Mouse (Mus musculus) fibroblast of lung, adult 2 months (primary cell): ENCODE results near the gene Erc2.

Experiments
- DNase-seq: peaks from one replicate; pipeline ENCODE4 v3.0.0-alpha.2; 2011; ENCODE audit warnings: low read depth

Erc2 gene

DNA sequence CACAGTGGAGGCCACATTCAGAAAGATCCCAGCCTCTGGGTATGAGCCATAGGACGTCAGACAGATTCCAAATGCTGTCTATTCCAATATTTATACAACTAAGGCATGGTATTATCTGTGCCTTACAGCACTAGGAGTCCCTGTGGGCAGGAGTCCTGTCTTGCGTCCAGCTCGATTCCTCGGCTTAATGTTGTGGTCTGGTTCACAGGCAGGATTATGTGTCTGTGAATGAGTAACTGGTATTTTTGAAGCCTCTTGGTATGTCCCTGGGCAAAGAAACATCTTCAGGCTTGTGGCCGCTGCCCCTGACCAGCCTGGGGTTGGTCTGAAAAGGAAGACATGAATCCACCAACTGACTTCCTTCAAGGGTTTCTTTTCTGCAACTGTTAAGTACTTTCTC, 153.1 kb downstream of the Erc2 start:
- DNase-seq, result no peak

DNA sequence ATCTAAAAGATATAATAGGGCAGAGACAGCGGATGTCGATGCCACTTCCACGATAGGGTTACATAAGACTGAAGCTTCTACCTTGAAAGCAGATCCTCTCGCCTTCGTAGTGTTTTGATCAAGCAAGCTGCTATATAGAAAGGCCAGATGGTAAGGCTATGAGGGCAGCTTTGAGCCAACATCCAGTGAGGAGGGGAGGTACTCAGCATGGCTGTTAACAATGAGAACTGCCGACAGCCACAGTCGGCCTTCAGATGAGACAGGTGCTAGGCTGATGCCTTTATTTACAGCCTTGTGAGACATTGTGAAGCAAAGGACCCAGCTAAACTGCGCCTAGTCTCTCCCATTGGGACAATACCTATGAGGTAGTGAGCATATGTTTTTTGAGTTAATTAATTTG, 156.3 kb downstream of the Erc2 start:
- DNase-seq, result no peak

DNA sequence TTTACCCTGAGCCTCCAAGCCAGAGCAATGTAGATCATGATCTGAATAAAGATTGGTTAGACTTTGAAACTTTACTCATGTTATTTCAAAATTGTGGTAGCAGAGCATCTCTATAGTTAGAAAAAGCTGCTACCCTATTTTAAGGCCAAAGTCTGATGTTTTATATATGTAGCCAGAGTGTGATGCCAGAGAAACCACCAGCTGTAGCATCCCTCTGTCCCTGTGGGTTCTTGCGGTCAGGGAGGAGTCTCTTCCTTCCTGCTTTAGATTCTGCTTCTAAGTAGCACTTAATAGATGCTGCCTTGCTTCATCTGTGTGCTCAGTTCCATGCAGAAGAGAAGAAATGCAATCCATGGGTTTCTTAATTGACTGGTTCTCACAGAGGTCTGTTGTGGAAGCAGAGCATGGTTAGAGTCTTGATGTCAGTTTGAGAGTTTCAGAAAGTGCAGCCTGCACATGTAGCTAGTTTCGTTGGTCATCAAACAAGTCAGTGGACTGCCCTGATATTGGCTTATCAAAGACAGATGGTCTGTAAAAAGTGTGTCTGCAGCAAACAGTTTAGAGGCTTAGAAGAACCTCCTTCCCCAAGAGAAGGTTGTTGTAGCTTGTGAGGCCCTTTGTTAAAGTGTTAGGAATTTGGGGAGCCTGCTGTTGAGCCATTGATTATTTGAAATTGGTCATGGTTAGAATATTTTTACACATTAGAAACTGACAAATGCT, 156.9 kb downstream of the Erc2 start:
- DNase-seq, result no peak

DNA sequence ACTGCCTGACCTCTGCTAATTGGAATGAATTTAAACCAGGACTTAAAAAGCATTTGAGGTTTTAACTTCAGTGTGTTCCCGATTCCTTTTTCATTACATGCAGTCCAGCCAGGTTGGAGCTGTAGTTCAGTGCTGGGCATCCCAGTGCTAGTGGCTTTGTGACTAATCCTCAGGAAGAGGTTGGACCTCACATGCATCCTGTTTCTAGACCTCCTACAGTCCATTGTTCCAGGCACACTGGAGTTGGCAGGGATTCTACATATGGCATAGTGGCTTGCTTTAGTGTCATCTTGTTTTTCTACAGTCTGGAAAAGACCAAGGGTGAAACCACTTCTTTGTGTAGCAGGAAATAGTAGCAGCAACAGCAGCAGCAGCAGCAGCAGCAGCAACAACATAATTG, 159.0 kb downstream of the Erc2 start:
- peak; percentile 24 for DNase-seq

DNA sequence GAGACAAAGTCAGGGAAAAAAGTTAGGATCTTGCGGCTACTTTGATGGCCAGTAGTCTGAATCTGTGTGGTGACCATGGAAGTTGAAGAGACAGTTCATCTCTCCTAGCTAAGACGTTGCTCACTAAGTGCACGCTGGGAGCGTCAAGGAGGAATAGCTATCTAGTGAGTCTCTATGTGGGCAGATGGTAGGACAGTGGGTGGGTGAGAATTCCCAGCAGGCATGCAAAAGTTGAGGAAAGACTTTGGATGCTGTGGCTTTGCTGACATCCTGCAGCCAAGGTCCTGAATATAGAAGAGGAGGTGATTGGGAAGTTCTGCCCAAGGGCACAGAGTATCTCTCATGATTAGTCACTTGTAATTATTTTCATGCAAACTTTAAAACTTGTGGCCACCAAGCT, 162.6 kb downstream of the Erc2 start:
- no peak for DNase-seq

DNA sequence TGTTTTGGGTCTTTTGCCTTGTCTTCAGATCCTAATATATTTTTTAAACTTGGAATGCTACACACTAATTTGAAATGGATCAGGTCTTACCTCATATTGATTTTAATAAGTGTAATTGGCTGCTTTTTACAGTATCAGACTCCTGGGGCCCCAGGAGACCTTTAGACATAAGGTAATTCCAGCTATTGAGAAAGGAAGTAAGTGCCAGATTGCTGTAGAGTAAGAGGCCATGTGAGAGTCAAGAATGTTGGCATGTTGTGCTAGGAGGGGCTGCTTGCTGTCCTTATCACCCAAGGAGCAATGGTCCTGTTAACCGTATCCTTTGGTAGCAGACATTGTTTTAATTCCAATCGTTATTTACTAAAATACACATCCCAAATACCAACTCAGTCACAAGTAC, 163.3 kb downstream of the Erc2 start:
- no peak for DNase-seq

DNA sequence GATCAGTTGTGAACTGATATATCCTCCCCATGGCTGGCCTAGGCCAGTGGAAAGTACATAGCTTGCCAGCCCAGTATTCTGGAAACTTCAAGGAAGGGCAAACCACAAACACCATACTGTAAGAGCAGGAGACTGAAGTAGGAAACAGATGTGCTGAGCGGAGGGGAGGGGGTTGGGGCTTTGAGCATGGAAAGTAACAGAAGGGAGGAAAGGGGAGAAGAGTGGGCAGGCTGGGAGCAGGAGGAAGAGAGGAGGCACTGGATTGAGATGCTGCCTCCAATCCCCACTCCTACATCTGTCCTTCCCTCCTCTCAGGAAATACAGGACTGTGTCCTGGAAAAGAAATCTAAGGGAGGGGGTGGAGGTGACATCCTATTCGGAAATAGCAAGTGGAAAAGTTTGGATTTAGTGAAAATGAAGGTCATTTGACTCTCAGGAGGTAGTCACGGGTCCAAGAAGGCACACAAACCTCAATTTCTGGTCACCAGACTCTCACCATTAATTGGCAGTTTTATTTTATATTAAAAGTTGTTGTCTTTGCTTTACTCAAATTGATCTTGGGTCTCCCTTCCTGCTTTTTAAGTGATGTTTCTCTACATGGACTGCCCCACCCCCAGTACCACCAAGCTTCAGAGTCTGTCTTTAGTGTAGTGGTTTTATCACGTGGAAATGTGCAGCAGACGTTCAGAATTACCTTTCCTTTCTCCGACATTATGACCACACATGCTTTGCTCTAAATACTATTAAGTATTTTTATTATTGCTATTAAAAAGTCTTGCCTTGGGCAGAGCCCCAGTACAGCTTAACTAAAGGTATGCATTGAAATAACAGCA, 167.1 kb downstream of the Erc2 start:
- DNase-seq, result no peak

DNA sequence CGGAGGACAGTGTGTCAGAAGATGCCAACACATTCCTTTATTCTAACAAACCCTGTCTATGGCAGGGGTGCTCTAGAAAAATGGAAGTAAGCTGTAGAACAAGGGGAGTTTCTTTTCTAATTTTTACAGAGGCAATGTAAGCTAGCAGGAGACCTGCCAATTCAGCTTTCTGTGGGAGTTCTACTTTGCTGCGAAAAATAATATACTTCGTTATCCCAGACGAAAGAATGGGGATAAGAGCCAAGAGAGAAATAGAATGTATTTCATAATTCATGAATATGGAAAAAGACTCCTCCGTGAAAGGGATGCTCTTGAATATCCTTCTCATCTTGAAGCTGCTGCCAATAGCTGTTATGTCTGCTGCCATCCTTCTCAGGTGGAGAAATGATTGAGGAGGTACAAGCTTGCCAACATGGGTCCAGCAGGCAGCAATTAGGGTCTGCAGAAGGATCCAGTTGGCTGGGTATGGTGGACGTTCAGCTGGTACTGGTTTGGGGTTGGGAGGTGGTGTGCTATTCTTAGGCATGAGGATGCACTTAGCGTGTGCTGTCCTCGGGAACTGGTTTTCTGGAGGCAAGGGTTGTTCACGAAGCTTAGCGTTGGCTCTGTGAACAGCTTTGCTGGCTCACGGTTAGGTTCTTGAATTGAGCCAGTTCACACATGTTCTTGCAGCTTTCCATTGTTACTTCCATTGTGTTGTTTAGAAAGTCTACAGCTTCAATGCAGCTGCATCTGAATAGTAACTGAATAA, 176.1 kb downstream of the Erc2 start:
- DNase-seq, result no peak

DNA sequence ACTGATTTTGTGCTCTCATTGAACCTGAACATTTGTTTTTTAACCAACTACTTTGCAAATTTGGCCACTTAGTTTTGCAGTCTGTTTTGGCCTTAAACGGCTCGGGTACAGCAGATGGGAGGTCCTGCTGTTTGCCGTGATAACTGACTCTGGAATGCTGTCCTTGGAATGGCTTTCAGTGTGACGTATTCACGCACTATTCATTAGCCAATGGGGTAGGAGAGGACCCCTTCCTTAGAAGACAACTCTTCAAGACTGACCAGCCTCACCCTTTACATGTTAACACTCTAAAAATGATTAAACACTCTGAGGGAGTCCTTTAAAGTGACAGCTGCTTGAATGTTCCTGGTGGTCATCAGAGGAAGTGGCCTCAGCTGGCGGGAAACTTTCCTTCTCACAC, 178.5 kb downstream of the Erc2 start:
- no peak for DNase-seq

DNA sequence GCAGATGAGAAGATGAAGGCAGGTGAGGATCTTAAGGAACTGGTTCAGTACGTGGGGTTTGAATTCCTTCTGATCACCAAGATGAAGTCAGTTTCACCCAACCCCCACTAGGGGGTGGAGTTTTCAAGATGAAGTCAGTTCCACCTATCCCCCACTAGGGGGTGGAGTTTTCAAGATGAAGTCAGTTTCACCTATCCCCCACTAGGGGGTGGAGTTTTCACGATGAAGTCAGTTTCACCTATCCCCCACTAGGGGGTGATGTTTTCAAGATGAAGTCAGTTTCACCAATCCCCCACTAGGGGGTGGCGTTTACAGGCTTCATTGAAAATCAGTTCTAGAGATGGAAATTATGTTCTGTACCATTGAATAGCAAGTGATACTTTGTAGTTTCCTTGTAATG, 181.7 kb downstream of the Erc2 start:
- DNase-seq, result no peak

DNA sequence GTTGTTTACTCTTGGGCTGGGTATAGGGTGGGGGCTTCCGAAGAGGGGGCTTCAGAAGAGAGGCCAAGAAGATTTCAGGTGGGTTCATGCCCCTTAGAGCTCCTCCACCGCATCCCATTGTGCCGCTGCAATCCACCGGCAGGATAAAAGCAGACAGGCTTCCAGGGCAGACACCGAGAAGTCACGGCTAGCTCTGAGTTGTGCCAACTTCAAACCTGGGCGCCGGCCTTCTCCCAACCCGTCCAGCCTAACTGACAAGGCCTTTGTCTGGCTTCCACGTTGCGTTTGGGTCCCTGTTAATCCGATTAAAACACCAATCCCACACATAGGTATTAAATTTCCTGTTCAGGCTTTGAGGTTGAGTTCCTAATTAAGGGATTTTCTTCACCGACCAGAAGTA, 182.8 kb downstream of the Erc2 start:
- no peak for DNase-seq

DNA sequence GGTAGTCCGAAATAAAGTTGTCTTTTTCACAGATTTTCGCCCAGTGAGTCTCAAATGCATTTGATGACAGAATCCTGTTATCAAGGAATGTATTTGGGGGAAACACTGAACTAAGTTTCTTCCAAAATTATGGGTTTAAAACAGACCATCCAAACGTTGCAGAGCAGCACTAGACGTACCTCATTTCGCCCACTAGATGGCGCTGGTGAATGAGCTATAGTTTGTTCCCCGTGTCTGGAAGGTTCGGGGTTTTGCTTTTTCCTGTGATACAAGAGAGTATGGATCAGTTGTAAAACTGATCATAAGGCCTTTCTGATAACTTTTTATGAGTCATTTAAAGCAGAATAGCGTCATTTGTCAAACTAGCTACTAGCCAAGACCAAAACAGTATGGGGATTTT, 185.9 kb downstream of the Erc2 start:
- peak; percentile 33 for DNase-seq

DNA sequence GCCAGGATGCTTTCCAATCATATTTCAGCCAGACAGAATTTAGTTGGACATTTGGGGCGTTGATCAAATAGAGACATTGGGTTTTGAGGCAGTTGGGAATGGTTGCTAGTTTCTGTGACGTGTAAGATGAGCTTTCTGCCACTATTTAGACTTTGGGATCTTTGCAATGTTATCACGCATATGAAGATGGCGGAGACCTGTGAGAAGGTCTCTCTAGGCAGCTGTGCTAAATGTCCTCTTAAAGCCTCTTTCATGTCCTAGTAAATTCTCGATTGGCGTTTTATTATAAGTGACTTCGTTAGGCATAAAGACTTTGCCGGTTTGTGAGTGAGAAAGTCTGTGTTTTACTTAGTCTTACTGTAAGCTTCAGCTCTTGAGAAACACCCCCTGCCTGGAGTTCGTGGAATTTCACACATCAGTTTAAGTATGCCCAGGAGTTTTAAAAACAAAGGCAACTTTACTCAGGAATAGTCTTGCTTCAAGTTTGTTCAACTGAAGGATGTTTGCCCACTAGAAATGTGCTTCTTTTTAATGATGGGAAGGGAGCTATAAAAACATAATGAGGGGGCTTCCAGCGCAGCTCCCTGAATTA, 186.4 kb downstream of the Erc2 start:
- DNase-seq, result no peak

DNA sequence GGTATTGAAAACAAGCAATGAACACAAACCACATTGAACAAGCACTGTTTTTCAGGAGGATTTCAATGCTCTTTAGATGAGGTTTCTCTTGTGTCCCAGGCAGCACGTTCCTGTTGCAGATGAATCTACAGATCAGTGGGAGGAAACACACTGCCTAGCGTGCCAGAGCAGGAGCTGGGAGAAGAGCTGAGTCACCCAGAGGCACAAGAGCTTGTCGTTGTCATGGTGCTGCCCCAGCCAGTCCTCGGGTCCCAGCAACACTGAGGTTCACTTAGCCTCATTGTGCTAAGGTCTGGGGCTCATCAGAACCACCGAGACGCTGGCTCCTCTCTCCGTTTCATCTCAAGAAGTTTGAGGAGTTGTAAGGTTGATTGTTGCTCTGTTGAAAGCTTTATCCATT, 188.6 kb downstream of the Erc2 start:
- DNase-seq, result no peak

DNA sequence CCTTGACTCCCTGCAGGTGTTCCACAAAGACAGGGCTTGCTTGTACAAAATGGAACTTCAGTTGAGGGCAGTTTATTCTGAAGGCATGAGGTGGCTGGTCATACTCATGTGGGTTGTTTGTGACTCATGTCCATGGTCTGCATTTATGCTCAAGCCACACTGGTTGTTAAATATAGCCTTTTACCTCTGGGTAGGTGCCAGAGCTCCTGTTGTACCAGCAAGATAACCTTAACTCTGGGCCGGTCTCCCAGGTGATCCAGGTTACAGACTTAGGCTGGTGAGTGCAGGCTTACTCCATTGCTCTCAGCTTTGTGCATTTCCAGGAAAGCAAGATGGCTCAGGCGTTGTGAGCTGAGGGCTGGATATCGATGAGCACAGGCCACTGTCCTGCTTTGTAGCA, 189.4 kb downstream of the Erc2 start:
- DNase-seq, result no peak

DNA sequence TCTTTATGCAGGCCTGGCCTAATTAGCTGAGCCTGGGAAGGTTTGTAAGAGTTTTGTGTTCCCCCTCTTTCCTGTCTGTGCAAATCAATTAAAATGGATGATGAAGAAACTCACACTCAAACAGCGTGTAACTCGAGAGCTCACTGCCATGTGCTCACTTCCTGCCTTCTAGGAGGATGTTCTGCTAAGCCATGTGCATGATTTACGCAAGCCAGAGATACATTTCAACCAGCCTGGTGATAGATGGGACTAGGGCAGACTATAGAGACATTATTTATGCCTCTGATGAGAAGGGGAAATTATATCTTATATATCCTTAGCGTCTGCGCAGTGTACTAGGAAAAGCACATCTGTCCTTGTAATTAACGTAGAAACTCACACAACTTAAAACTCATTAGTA, 193.5 kb downstream of the Erc2 start:
- DNase-seq, result no peak

DNA sequence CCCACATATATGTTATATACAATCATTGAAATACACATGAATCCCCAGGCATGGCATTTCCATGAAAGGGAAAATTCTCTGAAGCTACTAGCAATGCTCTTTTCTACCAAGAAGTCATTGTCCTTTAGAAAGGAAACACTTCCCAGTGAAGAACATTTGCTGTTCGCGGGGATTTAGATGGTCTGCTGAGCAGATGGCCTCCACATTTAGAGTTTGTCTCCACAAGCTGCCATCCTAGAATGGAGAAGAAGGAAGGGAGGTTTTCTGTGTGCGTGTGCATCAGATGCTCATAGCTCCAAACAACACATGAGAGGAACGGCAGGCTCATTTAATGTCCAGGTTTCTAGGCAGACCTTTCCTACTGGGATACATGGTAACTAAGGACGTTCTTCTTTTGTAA, 196.8 kb downstream of the Erc2 start:
- no peak for DNase-seq

DNA sequence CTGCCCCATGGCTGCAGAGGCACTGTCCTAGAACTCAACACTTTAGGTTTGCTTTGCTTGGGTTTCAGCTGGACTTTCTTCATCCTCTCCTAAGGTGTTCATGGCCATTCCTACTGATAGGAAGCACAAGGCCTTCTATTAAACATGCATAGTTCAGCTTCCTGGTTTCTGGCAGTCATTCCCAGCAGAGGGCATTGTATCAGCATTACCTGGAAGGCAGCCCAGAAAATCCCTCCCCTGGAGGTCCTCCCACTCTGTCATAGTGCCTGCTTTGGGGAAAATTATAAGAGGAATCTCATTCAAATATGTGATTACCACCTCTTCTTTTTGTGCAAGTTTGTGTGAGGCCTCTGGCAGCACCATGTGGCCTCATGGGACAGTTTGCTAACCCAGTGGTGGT, 199.6 kb downstream of the Erc2 start:
- no peak for DNase-seq

DNA sequence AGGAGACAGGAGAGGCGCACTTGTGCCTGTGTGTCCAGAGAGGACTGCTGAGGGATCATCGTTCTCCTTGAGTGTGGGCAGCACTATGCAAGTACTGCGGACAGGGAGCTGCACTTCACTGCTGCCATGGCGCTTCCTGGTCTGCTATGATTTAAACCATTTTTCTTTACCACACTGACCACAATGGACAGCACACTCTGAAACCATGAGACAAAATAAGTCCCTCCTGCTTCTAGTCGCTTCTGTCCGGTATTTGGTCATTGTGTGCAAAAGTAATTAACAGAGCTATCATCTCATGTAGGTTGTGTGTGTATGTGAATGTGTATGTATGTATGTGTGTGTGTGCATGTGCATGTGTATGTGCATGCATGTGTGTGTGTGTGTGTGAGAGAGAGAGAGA, 200.3 kb downstream of the Erc2 start:
- no peak for DNase-seq

DNA sequence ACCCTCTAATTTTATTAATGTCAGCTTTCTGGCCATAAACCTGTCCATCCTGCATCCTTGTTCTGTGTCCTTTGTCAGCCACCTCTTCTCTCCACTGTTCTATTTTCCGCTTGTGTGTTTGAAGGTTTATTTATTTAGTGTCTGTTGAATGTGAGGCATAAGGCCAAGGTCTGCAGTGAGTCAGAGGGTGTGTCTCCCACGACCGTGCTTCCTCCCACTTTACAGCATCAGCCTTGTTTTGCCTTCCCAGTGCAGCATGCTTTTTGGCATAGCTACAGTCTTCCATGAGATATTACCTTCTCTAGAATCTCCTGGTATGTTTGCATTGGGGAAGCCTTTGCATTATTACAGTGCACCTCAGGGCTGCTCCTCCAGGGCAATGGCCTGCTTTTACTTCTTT, 200.8 kb downstream of the Erc2 start:
- no peak for DNase-seq

DNA sequence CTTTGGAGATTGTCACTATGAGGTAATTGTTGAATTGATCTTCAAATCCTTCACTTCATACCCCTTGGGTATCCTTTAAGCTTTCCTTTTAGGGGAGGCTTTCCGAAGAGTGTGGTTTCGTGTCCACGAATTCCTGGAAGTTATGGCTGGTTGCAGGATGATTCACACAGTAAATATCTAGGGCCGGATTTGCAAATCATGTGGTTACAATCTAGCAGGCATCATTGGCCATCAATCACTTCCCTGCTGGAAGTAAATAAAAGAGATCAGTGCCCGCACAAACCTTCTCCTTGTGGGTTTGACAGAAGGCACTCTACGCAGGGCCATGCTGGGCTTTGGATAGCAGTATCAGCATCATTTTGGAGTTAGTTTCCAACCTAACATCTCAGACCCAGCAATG, 201.7 kb downstream of the Erc2 start:
- DNase-seq, result no peak

DNA sequence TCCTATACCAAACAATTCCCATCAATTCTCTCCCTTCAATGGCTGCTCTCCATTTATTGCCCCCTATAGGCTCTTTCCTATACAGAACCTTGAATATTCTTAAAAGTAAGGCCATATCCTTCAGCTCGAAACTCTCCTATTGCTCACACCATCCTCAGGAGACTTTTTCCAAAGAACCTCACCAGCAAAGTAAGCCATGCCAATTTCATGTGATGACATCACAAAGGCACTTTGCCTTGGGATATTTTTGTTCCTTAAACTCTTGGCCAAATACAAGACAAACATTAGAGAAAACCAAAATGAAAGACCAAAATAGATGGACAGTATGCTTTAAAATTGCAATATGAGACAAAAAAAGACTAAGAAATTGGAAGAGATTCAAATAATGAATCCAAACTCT, 204.6 kb downstream of the Erc2 start:
- no peak for DNase-seq

DNA sequence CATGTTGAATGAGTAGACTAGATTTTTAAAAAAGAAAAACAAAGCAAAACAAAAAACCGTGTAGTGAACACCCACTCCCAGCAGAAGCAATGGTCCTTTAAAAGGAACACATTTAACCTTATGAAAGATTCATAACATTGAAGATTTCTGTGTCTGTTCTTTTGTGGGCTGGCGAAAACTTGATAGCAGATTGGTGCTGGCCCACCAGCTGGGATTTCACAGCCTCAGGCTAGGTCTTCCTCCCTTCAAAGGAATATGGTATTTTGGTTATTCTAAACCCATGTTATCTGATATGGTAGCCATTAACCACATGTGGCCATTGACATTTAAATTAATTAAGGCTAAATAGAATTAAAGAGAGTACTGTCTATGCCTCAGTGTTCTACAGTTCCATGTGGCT, 205.9 kb downstream of the Erc2 start:
- DNase-seq, result no peak
